Mouse (Mus musculus) adrenal gland, postnatal 10 days (tissue): Measurements from ENCODE around the gene Galnt4. TPM values are rescaled to one million over a fixed set of nuclear protein-coding genes. Genes with fewer than 3 reads are reported as not detected.

Experiments
- DNase-seq: peaks from one replicate; pipeline ENCODE4 v3.0.0; 2021; ENCODE audit warnings: mixed read lengths
- total RNA-seq, 2 experiments: library from RNA; stranded (reverse); gene quantifications; 2 replicates each; pipeline ENCODE4 v1.2.3; 2021

Galnt4 gene
- total RNA-seq, 2 experiments from 2014 or later: 7.1 to 7.5 TPM

- no peak for DNase-seq
Measured at GRCm38 (mm10) chr10:99115471-99116236, 7.7 kb downstream of the Galnt4 start.

- no peak for DNase-seq
Measured at GRCm38 (mm10) chr10:99116237-99116632, 8.3 kb downstream of the Galnt4 start.

GRCm38 (mm10) chr10:99116650-99117615, 9.0 kb downstream of the Galnt4 start:
- DNase-seq: no peak

DNA sequence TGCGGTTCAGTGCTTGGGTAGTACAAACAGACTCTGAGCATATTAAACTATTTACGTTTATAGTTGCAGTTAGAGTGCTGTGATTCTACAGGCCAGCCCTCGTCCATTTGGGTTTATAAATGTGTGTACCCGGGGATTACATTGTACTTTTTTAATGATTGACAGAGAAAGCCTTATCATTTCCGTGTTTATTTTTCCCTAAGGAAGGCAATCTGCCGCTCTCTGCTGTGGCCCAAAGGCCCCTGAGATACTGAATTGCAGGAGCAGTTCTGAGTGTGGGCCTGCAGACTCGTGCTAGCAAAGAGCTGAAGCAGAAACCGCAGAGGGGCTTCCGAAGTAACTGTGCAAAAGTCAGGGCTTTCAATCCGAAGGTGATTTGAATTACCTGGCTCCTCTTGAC, 9.9 kb downstream of the Galnt4 start:
- DNase-seq: no peak

DNA sequence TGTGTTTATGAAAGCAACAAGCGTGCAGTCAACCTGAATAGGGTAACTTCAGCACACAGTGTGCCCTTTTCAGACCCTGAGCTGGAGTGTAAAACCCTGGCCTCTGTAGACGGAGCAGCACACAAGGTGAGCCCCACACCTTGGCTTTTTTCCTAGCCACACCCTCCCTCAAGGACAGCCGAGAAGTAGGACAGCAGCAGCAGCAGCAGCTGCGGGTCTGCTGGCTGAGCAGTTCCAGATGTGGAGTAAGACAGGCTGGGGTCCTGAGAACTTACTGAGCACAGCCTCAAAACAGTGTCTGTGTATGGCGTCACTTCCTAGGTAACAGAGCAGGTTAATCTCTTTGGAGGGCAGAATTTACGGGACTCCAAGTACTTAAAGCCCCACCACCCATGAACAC, 10.7 kb downstream of the Galnt4 start:
- DNase-seq: no peak

DNA sequence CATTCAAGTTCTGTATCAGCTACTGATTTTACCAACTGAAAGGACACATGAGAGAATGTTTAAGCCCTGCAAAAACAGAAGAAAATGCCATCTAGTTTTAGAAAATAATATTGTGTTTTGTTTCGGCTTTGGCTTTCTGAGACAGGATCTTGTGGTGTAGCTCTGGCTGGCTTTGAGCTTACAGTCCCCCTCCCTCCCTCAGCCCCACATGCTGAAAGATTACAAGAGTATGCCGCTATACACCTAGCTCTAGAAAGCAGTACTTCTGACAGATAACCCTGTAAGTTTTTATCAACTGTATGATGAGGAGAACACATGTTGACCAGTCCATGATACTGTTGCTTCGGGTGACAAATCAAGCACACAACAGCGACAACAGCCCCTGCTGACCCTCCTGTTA, 11.5 kb downstream of the Galnt4 start:
- no peak for DNase-seq

DNA sequence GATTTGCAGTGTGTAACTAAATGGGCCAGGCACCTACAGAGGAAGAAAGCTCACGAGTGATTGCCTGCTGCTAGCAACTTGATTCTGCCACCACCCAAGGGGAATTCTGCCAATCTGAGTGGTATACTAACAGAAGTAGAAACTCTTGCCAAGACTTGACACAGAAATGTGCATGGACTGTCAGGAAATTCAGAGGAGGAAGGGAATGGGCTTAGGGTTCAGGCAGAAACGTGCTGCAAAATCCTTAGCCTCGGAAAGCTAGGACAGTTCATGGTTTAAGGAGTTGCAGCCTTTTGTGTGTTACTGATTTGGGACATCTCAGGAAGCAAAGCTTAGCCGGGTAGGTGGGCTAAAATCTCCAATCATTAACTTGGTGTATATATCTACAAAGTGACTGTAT, 18.3 kb downstream of the Galnt4 start, which contains the start of gene Phxr2:
Gene Phxr2, minus strand, starts transcription at position 101 of the 400 bp plus-strand sequence.
- no peak for DNase-seq

DNA sequence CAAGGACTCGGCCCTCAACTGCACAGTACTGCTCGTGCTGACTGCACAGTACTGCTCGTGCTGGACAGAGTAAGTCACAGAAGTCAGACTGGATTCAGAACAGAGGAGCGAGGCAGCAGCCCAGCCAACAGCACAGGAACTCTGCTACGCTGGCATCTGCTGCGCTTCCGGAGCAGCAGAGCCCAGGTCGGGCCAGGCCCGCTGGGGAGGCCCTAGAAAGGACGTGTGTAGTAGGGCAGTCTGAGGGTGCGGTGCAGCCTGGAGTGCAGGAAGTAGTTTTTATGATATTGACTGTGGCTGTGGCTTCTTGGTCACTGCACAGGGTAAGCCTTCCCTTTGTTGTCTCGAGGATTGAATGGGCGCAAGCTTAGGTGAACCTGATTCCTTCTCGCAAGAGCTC, 19.0 kb downstream of the Galnt4 start:
- DNase-seq: no peak

- no peak for DNase-seq
Measured at GRCm38 (mm10) chr10:99127691-99128261, 19.8 kb downstream of the Galnt4 start.

DNA sequence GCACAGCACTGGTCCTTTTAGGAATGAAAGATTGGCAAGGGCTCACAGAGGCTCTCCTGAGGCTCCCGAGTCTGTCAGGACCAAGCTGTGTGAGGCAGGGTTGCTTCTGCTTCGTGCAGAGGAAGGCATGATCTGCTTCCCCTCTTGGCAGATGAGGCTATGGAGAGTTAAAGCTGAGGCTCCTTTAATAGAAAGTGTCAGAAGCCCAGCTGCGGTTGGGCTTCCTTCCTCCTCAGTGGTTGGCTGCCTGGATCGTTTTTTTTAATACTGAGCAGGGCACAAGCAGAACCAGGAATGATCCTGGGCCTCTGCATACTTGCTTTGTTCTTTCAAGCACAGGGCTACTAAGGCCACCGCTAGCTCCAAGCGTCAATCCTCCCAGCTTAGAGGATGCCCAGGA, 22.7 kb downstream of the Galnt4 start:
- no peak for DNase-seq

DNA sequence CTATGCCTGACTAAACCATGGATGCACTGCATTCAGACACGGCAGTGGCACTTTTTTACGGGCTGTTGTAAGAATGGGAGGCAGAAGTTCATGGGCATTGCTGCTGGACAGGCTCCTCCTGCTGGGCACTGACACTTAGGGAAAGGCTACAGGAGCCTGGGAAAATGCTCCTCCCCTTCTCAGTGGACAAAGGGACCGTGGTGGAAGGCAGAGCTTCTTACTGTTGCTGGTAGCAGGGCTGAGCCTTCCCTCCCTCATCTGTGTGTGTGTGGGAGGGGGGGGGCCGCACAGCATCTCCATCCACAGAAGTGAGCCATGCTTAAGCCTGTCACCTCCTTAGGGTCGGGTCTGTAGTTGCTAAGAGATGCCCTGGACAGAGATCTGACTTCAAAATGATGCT, 23.3 kb downstream of the Galnt4 start:
- no peak for DNase-seq

GRCm38 (mm10) chr10:99132189-99132588, 24.2 kb downstream of the Galnt4 start:
- DNase-seq: no peak

DNA sequence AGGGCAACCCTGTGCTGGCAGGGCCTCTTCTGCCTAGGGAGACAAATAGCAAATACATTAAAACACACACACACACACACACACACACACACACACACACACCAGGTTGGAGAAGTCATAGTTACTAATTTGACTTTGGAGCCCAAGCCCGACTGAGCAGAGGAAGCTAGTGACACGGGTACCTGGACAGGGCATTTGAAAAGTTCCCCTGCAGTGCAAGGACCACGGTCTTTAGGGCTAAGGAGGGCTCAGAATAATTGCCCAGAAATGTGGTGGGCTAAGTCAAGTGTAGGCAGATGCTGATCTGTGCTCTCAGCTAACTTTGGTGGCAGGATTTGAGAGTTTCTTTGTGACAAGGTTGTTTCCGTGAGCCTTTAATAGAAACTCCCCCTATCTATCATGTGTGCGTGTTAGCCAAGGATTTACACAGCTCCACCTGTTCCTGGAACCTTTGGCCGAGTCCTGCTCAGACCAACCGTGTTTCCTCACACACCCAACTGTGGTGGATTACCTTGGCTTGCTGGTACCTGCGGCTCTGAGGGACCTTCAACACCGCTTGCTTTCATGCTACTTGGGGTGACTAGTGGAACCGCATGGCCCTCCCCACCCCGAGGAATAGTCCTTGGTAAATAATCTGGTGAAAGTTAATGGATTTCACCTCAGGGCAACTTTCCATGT, 24.8 kb downstream of the Galnt4 start:
- no peak for DNase-seq

DNA sequence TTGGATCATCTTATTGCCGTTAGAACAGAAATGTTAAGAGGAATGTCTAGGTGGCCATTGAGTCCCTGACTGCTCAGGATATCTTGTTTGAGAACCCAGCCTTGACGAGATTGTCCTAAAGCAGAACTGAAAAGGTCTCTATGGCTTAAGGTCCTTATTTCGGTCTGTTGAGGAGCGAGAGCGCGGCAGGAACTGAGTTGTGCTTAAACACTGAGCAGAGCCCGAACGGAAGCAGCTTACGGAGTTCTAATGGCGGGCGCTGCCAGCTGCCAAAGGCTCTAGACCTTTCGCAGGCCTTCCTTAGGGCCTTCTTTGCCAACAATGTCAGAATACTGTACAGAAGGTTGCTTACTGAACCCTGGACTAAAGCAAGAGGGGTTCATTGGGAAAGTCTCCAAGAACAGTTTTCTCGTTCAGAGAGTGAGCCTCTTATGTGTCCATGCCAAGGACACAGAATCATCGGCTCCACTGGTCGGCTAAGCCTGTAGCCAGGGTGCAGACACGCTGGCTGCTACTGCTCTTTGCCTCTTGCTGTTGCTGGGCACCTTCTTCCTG, 25.4 kb downstream of the Galnt4 start:
- DNase-seq: no peak

- DNase-seq: peak; percentile 30
Measured at GRCm38 (mm10) chr10:99136337-99136736, 28.4 kb downstream of the Galnt4 start.

DNA sequence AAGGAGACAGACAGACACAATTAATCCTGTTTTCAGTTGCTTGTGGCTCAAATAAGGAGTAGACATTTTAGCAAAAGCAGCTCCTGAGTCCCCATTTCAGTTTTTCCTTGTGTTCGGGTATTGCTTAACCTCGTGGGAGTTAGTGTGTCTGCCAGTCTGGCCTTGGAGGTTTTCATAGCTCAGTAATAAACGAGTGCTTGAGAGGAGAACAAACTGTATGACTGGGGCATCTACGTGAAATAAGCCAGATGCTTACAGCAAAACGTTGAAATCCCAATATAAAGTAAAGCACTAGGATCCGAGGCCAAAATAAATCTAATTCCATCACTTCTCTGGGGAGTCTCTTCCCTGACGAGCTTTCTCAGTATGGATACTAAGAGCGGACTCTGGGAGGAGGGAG, 37.7 kb downstream of the Galnt4 start:
- DNase-seq: no peak

GRCm38 (mm10) chr10:99146596-99146995, 38.6 kb downstream of the Galnt4 start:
- DNase-seq: no peak

- no peak for DNase-seq
Measured at GRCm38 (mm10) chr10:99150016-99150415, 42.1 kb downstream of the Galnt4 start.

DNA sequence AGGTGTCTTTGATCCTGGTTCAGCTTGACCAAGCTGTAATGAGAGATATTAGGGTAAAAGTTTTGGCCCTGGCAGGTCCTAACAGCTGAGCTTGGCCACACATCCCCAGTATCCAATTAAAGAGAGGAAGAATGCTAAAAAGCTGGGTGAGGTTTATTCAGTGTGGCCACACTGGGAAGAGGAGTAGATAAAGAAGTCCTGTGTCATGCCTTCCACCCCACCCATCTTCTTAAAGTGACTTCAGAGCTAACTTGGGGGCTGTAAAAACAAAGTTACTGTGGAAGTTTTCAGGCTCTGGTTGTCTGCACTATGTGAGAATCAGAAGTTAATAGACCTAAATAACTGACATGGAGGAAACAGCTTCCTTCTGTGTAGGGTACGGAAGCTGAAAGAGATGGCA, 43.6 kb downstream of the Galnt4 start:
- no peak for DNase-seq

DNA sequence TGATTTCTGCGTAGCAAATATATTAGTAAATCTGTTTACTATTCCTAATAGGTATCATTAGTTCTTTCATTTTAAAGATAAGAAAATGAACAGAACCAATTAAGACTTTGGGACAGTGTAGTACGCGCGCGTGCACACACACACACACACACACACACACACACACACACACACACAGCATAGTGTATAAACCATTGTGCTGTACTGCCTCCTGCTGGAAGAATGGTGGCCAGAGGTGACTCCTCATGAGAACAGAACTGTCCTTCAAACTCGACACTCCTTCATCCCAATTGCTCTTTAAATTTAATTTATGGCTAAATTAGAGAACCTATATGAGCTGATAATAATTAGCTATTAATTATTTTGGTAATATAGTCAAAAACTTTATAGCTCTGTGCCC, 44.1 kb downstream of the Galnt4 start:
- no peak for DNase-seq

DNA sequence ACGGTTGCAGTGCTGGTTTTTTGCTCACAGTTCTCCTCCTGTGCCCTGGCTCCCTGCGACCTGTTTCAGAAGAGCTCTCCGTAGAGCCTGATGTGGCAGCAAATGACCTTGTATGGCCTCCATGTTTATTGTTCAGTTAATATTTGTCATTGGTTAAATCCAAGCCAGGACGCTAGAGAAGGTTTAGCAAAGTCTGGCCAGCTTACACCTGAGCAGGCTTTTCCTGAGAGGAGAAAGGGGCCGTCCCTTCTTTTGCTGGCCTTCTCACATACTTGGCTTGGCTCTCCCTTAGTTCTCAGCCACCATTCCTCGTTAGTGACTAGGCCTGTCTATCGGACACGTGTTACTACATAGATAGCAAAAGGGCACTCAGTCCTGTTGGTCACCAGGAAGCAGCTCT, 46.7 kb downstream of the Galnt4 start:
- DNase-seq: no peak

- DNase-seq: no peak
Measured at GRCm38 (mm10) chr10:99156808-99157207, 48.8 kb downstream of the Galnt4 start.
